Mouse (Mus musculus): Measurements from ENCODE around the gene Olfr235.
"Not testable (repeated sequence)": the region's sequence is repeated elsewhere in the genome, so short reads cannot be mapped to it uniquely, and the experiment has no call there.

Olfr235 gene

DNA sequence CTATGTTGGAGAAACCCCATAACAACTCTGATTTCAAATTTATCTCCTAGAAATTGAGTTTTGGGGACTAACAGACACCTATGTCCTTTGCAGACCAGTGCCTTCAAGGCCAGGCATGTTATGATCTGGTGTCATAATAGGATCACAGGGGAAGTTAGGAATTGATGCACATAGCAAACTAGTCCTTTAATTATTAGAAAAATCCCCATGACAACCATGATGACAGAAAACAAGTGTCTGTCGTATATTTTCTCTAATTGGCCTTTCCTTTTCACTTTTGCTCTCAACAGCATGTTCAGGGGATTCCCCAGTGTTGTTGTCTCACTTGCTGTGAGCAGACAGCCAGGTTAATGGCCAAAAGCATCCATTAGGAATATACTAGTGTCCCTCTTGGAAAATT, at the start of gene Olfr235:
Gene Olfr235, plus strand, starts transcription at position 301 of the 400 bp plus-strand sequence.
- no peak for DNase-seq (ENCODE audit: low spot score)

- not testable (repeated sequence) for DNase-seq (ENCODE audit: low spot score)
Measured at GRCm38 (mm10) chr19:12232496-12232895, 28.3 kb upstream of the Olfr235 start, which contains the start of gene Olfr1432. Gene Olfr1432, minus strand, starts transcription at chr19:12232596.

DNA sequence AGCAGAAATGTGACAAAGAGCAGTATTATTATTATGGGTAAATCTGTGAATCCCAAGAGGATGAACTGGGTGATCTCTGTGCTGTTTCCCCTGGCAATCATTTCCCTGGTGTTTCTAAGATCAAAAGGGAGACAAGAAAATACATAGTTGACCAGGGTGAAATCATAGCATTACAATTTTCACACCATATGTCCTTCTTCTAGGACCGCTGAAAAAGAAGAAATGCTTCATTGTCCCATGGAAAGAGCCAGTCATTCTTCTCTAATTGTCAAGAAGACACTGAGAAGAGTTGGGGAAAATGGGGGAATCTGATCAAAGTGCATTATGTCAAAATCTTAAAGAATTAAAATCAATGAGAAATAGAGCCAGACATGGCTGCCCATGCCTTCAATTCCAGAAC, 19.3 kb upstream of the Olfr235 start, which contains the start of gene Olfr262:
Gene Olfr262, minus strand, starts transcription at position 101 of the 400 bp plus-strand sequence.
- no peak for DNase-seq (ENCODE audit: low spot score)

DNA sequence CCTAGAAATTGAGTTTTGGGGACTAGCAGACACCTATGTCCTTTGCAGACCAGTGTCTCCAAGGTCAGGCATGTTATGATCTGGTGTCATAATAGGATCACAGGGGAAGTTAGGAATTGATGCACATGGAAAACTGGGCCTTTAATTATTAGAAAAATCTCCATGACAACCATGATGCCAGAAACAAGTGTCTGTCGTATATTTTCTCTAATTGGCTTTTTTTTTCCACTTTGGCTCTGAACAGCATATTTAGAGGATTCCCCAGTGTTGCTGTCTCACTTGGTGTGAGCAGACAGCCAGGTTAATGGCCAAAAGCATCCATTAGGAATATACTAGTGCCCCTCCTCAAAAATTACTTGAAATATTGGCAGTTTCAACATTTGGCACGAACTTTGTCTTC, 18.7 kb downstream of the Olfr235 start, which contains the start of gene Olfr1434:
Gene Olfr1434, plus strand, starts transcription at position 301 of the 400 bp plus-strand sequence.
- DNase-seq (ENCODE audit: low spot score): no peak

DNA sequence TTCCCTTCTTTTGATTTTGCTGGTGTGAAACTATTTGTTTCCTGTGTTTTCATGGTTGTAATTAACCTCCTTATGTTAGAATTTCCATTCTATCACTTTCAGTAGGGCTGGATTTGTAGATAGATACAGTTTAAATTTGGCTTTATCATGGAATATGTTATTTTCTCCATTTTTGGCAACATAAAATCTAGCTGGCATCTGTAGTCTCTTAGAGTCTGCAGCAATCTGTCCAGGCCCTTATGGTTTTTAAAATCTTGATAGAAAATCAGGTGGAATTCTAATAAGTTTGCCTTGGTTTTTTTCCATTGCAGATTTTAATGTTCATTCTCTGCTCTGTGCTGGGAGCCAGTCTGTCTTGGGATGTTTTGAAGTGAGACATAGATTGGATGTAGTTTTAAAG, 32.1 kb downstream of the Olfr235 start:
- DNase-seq (ENCODE audit: low spot score): peak; percentile 21

DNA sequence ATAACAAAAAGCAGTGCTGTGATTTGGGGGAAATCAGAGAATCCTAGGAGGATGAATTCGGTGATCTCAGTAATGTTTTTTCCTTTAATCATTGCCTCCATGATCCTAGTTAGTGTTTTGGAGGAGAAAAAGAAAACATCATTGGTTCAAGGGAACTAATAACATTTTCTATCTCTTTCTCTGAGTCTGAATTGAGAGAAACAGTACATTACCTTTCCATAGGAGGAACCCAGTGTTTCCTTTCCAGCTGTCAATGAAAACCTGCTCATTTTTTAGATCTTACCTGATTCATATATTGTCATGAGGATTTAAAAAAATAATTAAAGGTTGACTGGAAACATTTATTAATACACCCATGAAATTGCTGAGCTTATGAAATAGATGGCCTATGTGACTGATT, 38.2 kb downstream of the Olfr235 start, which contains the start of gene Olfr1436:
Gene Olfr1436, minus strand, starts transcription at position 101 of the 400 bp plus-strand sequence.
- DNase-seq (ENCODE audit: low spot score): not testable (repeated sequence)

All from layer of hippocampus, adult 11-12 months (tissue).